Mouse (Mus musculus) thymus, adult 2 months (tissue): ENCODE results near the gene Tmem40.

Experiments used
- CTCF ChIP-seq: fragments of 200-500 bp; IDR thresholded peaks from 2 replicates; pipeline ENCODE4 v1.5.1; 2012; ENCODE audit warnings: mild to moderate bottlenecking, control low read depth, low read length, moderate library complexity, borderline replicate concordance; ENCODE audit not compliant: control insufficient read depth, poor library complexity, insufficient read depth; ENCODE audit errors: extremely low read depth
- POLR2A ChIP-seq: fragments of 200-500 bp; IDR thresholded peaks from 2 replicates; pipeline ENCODE4 v1.6.1; 2012; ENCODE audit warnings: mild to moderate bottlenecking, low read length, control low read depth, moderate library complexity; ENCODE audit not compliant: control insufficient read depth, poor library complexity, insufficient read depth; ENCODE audit errors: extremely low read depth

DNA sequence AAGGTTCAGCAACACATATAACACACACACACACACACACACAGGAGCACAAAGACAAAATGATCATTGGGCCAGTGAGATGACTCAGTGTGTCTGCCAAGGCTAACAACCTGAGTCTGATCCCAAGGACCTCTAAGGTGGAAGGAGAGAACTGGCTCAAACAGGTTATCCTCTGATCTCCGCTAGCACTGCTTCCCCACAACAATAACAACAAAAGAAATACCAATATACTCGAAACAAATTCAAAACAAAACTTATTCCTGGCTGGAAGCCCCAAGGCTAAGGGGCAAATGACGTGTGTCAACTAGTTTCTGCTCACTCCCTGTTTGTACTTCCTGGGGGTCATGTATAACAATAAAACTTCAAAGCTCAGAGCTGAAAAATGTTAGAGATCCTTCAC is 74.5 kb downstream of the Tmem40 start:
- TF ChIP-seq POLR2A (no peak), CTCF (no peak)
